Mouse (Mus musculus): ENCODE measurements around the gene Exosc7.

DNA sequence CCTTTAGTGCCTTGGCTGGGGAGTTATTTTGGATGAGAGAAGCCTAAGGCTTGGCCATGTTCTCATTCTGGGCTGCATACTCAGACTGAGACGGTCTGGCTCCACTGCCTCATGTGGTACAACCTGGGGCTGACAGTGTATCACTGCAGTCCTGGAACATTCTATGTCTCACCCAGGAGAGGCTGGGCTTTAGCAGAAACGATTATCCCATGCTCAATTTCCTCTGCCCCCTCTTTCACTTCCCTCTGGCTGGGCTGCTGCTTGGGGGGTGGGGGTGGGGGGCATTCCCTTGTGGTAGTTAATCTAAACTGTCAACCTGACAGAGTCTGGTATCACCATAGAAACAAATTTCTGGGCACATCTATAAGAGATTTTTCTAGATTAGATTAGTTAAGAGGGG is 72.5 kb downstream of the Exosc7 start:
- TF ChIP-seq ZNF384 (IDR thresholded peaks at IDR 0.05; ENCODE audit: low read depth, low read length), result no peak
- no peak for TF ChIP-seq MAFK (IDR thresholded peaks at IDR 0.05; ENCODE audit: insufficient read depth, low read depth, low read length)
- no peak for TF ChIP-seq CHD2 (IDR thresholded peaks at IDR 0.05; ENCODE audit: low read depth, low read length)

All from ES-E14 (cell line).